18 mouse cellular contexts compared by ENCODE assay signal in genomic region chr2:148469341-148470238, GRCm38 (mm10). TPM values are rescaled to one million over a fixed set of nuclear protein-coding genes. Genes with fewer than 3 reads are reported as not detected.
A peak's percentile ranks its signal among the peaks of the same experiment; 100 is the strongest.
DNase-seq lines count a peak whose midpoint lies in the region; ATAC-seq and TF ChIP-seq lines count a peak whose summit lies in the region.
"Had no signal": no experiment of that assay in that cellular context is flagged by ENCODE, and none has a peak within 500 bp of the region (broad histone marks: within the 10 kb centered on the region; RNA-seq: fewer than 3 reads in every experiment).

No protein-coding gene starts in this region.

- H3K27me3 ChIP-seq in heart, embryonic 13.5 days (replicated peaks), result no peaks in the 10 kb centered on the region
- no peaks in the 10 kb centered on the region for H3K27me3 ChIP-seq in lung, embryonic 14.5 days (ENCODE audit: insufficient read depth, low read length)
- no peaks in the 10 kb centered on the region for H3K27me3 ChIP-seq in heart, embryonic 15.5 days
- H3K27me3 ChIP-seq: embryonic facial prominence, embryonic 13.5 days; liver, embryonic 15.5 days had no signal

- peak; percentile 63; the same call in 1 of the 2 replicates for ATAC-seq in heart, embryonic 13.5 days (ENCODE audit: extremely low read depth, insufficient number of reproducible peaks, low FRiP score, low TSS enrichment)
- peak; percentile 90 for ATAC-seq in lung, embryonic 14.5 days (ENCODE audit: insufficient read depth)
- ATAC-seq in heart, embryonic 15.5 days (replicated peaks; ENCODE audit: insufficient number of reproducible peaks, insufficient read depth, low FRiP score, low read depth), result peak; percentile 83
- ATAC-seq: forebrain, embryonic 14.5 days had no signal

- no peaks in the 10 kb centered on the region for H3K9me3 ChIP-seq in heart, embryonic 13.5 days
- no peaks in the 10 kb centered on the region for H3K9me3 ChIP-seq in lung, embryonic 14.5 days (ENCODE audit: low read depth, low read length)
- no peaks in the 10 kb centered on the region for H3K9me3 ChIP-seq in heart, embryonic 15.5 days (replicated peaks)
- H3K9me3 ChIP-seq: embryonic facial prominence, embryonic 13.5 days; limb, embryonic 10.5 days; liver, embryonic 15.5 days had no signal

- 20% methylated on average over 7 of the region's 7 CpGs for WGBS in heart, embryonic 13.5 days
- whole genome bisulfite sequencing in lung, embryonic 14.5 days, result 25% methylated on average over 6 of the region's 7 CpGs
- WGBS in heart, embryonic 15.5 days, result 22% methylated on average over 6 of the region's 7 CpGs

- peak overlapping the region; percentile 38 for H3K4me2 ChIP-seq in heart, embryonic 13.5 days
- H3K4me2 ChIP-seq in lung, embryonic 14.5 days, result no peak overlapping the region
- H3K4me2 ChIP-seq in heart, embryonic 15.5 days, result peak overlapping the region; percentile 6; the same call in 1 of the 2 replicates
- H3K4me2 ChIP-seq: embryonic facial prominence, embryonic 13.5 days; liver, embryonic 15.5 days had no signal

- no peaks in the 10 kb centered on the region for H3K36me3 ChIP-seq in heart, embryonic 13.5 days
- no peaks in the 10 kb centered on the region for H3K36me3 ChIP-seq in lung, embryonic 14.5 days (ENCODE audit: insufficient read depth)
- no peaks in the 10 kb centered on the region for H3K36me3 ChIP-seq in heart, embryonic 15.5 days
- H3K36me3 ChIP-seq: embryonic facial prominence, embryonic 13.5 days; limb, embryonic 10.5 days; liver, embryonic 15.5 days had no signal

- peak; percentile 20; the same call in 1 of the 2 replicates for TF ChIP-seq CTCF in lung, embryonic 14.5 days (IDR thresholded peaks at IDR 0.05; ENCODE audit: low read depth)

- intact Hi-C loops in heart, postnatal 14 days (cut with DNase I), result loop anchor here (5.0 kb wide), 1 partner anchor 63 kb away; no protein-coding TSS in a partner anchor

- no peak for DNase-seq in heart, postnatal 14 days
- peak; percentile 61 for DNase-seq in lung, embryonic 14.5 days
- no peak for DNase-seq in lung, postnatal 14 days
- peak; percentile 26 for DNase-seq in embryo, embryonic 11 days
- no peak for DNase-seq in thymus, postnatal 4 days
- DNase-seq: adrenal gland, postnatal 10 days; cerebellum, adult 9-10 months; kidney, postnatal 36 days; layer of hippocampus, postnatal 36 days; right cerebral cortex, postnatal 25 days; thymus, adult 18-20 months had no signal

- peaks cover 20% of the 10 kb centered on the region for H3K4me1 ChIP-seq in heart, embryonic 13.5 days
- H3K4me1 ChIP-seq in lung, embryonic 14.5 days (ENCODE audit: insufficient read depth), result peaks cover 7% of the 10 kb centered on the region; the same call in 1 of the 2 replicates
- H3K4me1 ChIP-seq in heart, embryonic 15.5 days (replicated peaks), result peaks cover 8% of the 10 kb centered on the region
- H3K4me1 ChIP-seq: limb, embryonic 10.5 days; liver, embryonic 15.5 days had no signal

- H3K9ac ChIP-seq in heart, embryonic 13.5 days, result no peak overlapping the region
- H3K9ac ChIP-seq in lung, embryonic 14.5 days, result no peak overlapping the region
- H3K9ac ChIP-seq in heart, embryonic 15.5 days, result no peak overlapping the region
- H3K9ac ChIP-seq: embryonic facial prominence, embryonic 13.5 days; liver, embryonic 15.5 days had no signal

- H3K27ac ChIP-seq in heart, embryonic 13.5 days (replicated peaks), result peak overlapping the region; percentile 61
- H3K27ac ChIP-seq in lung, embryonic 14.5 days (ENCODE audit: low read depth), result peak overlapping the region; percentile 79; the same call in 1 of the 2 replicates
- peak overlapping the region; percentile 68 for H3K27ac ChIP-seq in heart, embryonic 15.5 days
- H3K27ac ChIP-seq: embryonic facial prominence, embryonic 13.5 days; limb, embryonic 10.5 days; liver, embryonic 15.5 days had no signal

- H3K4me3 ChIP-seq in heart, embryonic 13.5 days, result no peak overlapping the region
- no peak overlapping the region for H3K4me3 ChIP-seq in lung, embryonic 14.5 days (ENCODE audit: low read depth, low read length)
- H3K4me3 ChIP-seq in heart, embryonic 15.5 days, result no peak overlapping the region
- H3K4me3 ChIP-seq: embryonic facial prominence, embryonic 13.5 days; limb, embryonic 10.5 days; liver, embryonic 15.5 days had no signal

RNA-seq across cellular contexts. Expression of gene Cd93, which starts 26.2 kb away (rescaled TPM):
- 24.4 and 25.3 TPM in 2 replicates for polyA plus RNA-seq in heart, embryonic 13.5 days (2015; fragmentation: Nextera tagmentation; extraction: Ambion mirVana)
- total RNA-seq in heart, postnatal 14 days (2021), result 100 to 1,000 TPM; 123 to 126 TPM
- polyA plus RNA-seq in lung, embryonic 14.5 days (2014; fragmentation: Nextera tagmentation; extraction: Ambion mirVana), result 33.7 and 34.4 TPM in 2 replicates
- 25.7 and 26.2 TPM in 2 replicates for polyA plus RNA-seq in heart, embryonic 15.5 days (2015; fragmentation: Nextera tagmentation; extraction: Ambion mirVana)
- total RNA-seq: MEL had no signal

Comparison
In these comparisons a context has a peak if more than half of its experiments do, and no peak if none do; other contexts are left out.
1. DNase-seq: peak in lung, embryonic 14.5 days (single experiment) and embryo, embryonic 11 days (single experiment); none in heart, postnatal 14 days (0 of 2), lung, postnatal 14 days (single experiment) and thymus, postnatal 4 days (single experiment).
2. Peak in every context shown above with its lines, with median percentiles within 50 percentile points of each other: ATAC-seq and H3K27ac ChIP-seq.